Mouse (Mus musculus) left cerebral cortex, adult 6 months (tissue): ENCODE measurements around the gene Ldhc. TPM values are rescaled to one million over a fixed set of nuclear protein-coding genes. Genes with fewer than 3 reads are reported as not detected.

Experiments used
- long read RNA-seq, 2 experiments: library from polyadenylated mRNA; unstranded; transcript quantifications; one replicate each; pipeline ENCODE4 v2.0.0; 2019 to 2020
- polyA plus RNA-seq: library from polyadenylated mRNA; unstranded; fragments of <200 nt; fragmentation: Nextera tagmentation; gene quantifications from 2 replicates; pipeline ENCODE4 v1.2.3, GENCODE M21; 2021

The Ldhc gene
- polyA plus RNA-seq: 0.18 TPM in 1 of 2 replicates, not detected in the other
- long read RNA-seq, experiment 1, partial matches to known transcripts: 1 of 1 reads
- long read RNA-seq, experiment 1, other reads (novel, unspliced or antisense): 0 of 1 reads
- long read RNA-seq, experiment 2: 0 reads

GRCm38 (mm10) chr7:46860996-46861395 is at the start of gene Ldhc:
Gene Ldhc (plus strand): TSS chr7:46861203.

GRCm38 (mm10) chr7:46840787-46841525 is 20.0 kb upstream of the Ldhc start, which contains the start of gene Ldha:
Gene Ldha (plus strand): TSS chr7:46841475.

GRCm38 (mm10) chr7:46919551-46920176 is 58.7 kb downstream of the Ldhc start, which contains the start of gene Tsg101:
Gene Tsg101 (minus strand): TSS chr7:46919969.

Other genes starting within 250 kb of the Ldhc start
- gene Sergef, start 221.4 kb upstream of the Ldhc start, polyA plus RNA-seq: 33.0 and 44.7 TPM in 2 replicates
- gene Tph1, start 188.7 kb upstream of the Ldhc start, polyA plus RNA-seq: 0.19 and 0.37 TPM in 2 replicates
- gene Saal1, start 150.5 kb upstream of the Ldhc start, polyA plus RNA-seq: 8.4 and 12.0 TPM in 2 replicates
- not detected in 2 replicates for gene Saa3, start 145.5 kb upstream of the Ldhc start, polyA plus RNA-seq
- not detected in 2 replicates for gene Saa4, start 128.6 kb upstream of the Ldhc start, polyA plus RNA-seq
- 0.13 TPM in 1 of 2 replicates, not detected in the other for gene Saa1, start 118.2 kb upstream of the Ldhc start, polyA plus RNA-seq
- not detected in 2 replicates for gene Saa2, start 109.4 kb upstream of the Ldhc start, polyA plus RNA-seq
- gene Hps5, start 65.1 kb upstream of the Ldhc start, polyA plus RNA-seq: 3.5 and 3.7 TPM in 2 replicates
- gene Gtf2h1, start 65.1 kb upstream of the Ldhc start, polyA plus RNA-seq: 18.6 and 21.7 TPM in 2 replicates
- gene Ldha, start 19.7 kb upstream of the Ldhc start, polyA plus RNA-seq: 853 and 1,022 TPM in 2 replicates
- 241 and 242 TPM in 2 replicates for gene Tsg101, start 58.8 kb downstream of the Ldhc start, polyA plus RNA-seq
- gene Uevld, start 97.3 kb downstream of the Ldhc start, polyA plus RNA-seq: 3.5 and 3.9 TPM in 2 replicates
- gene Gm9999, start 122.4 kb downstream of the Ldhc start, polyA plus RNA-seq: not detected in 2 replicates
- 4.2 TPM in 2 replicates for gene Spty2d1, start 147.2 kb downstream of the Ldhc start, polyA plus RNA-seq
- 20.9 and 24.1 TPM in 2 replicates for gene Tmem86a, start 189.4 kb downstream of the Ldhc start, polyA plus RNA-seq